ENCODE assay signal across 21 mouse cellular contexts in genomic region chr1:84426679-84427078, GRCm38 (mm10).
"Had no signal": no experiment of that assay in that cellular context is flagged by ENCODE, and none has a peak within 500 bp of the region (broad histone marks: within the 10 kb centered on the region; RNA-seq: fewer than 3 reads in every experiment).

No protein-coding gene starts in this region.

- DNase-seq: kidney, adult 11 months; kidney, adult 8-10 months; kidney, postnatal 10 days; kidney, postnatal 36 days; left cerebral cortex, postnatal 4 days; liver, postnatal 0 days; lung, embryonic 14.5 days; right cerebral cortex, adult 18-20 months; right cerebral cortex, postnatal 14 days; right cerebral cortex, postnatal 4 days; thymus, adult 2 months; thymus, postnatal 14 days had no signal

- H3K27me3 ChIP-seq: kidney, embryonic 15.5 days; limb, embryonic 15.5 days; midbrain, embryonic 12.5 days had no signal

- H3K36me3 ChIP-seq: kidney, embryonic 15.5 days; limb, embryonic 12.5 days; limb, embryonic 15.5 days; midbrain, embryonic 12.5 days had no signal

- ATAC-seq: liver, postnatal 0 days; lung, postnatal 0 days; midbrain, embryonic 16.5 days had no signal

- H3K4me3 ChIP-seq: kidney, embryonic 15.5 days; limb, embryonic 12.5 days; limb, embryonic 15.5 days; midbrain, embryonic 12.5 days had no signal

- H3K4me1 ChIP-seq: kidney, embryonic 15.5 days; limb, embryonic 12.5 days; limb, embryonic 15.5 days; midbrain, embryonic 12.5 days had no signal

- H3K9ac ChIP-seq: kidney, embryonic 15.5 days; limb, embryonic 12.5 days; limb, embryonic 15.5 days; liver, embryonic 14.5 days; liver, postnatal 0 days; lung, embryonic 14.5 days; midbrain, embryonic 12.5 days had no signal

- H3K9me3 ChIP-seq: kidney, embryonic 15.5 days; limb, embryonic 12.5 days; limb, embryonic 15.5 days; midbrain, embryonic 12.5 days had no signal

- H3K27ac ChIP-seq: kidney, embryonic 15.5 days; limb, embryonic 12.5 days; limb, embryonic 15.5 days; liver, embryonic 14.5 days; midbrain, embryonic 12.5 days; stomach, postnatal 0 days had no signal

- H3K4me2 ChIP-seq: kidney, embryonic 15.5 days; limb, embryonic 12.5 days; limb, embryonic 15.5 days; liver, embryonic 11.5 days; lung, embryonic 14.5 days; midbrain, embryonic 12.5 days had no signal
